Mouse (Mus musculus) limb, embryonic 13.5 days (tissue): ENCODE measurements around the gene Ghrhr. TPM values are rescaled to one million over a fixed set of nuclear protein-coding genes. Genes with fewer than 3 reads are reported as not detected.

Experiments
- ATAC-seq: fragments of 200-750 bp; cut with Nextera tagmentation; 2 replicates; pipeline ENCODE4 v1.8.0; 2017; ENCODE audit warnings: low read depth, moderate number of reproducible peaks, moderate TSS enrichment; ENCODE audit not compliant: low FRiP score
- H3K27ac ChIP-seq: fragments of 300-500 bp; sonication (generic); 2 replicates; pipeline ENCODE4 v1.5.1; 2015; ENCODE audit warnings: inconsistent platforms, mild to moderate bottlenecking, moderate library complexity
- H3K27me3 ChIP-seq: fragments of 300-500 bp; sonication (generic); 2 replicates; pipeline ENCODE4 v1.6.1; 2015; ENCODE audit warnings: mild to moderate bottlenecking, inconsistent platforms
- H3K36me3 ChIP-seq: fragments of 300-500 bp; sonication (generic); 2 replicates; pipeline ENCODE4 v1.6.1; 2015; ENCODE audit warnings: inconsistent platforms, mild to moderate bottlenecking, moderate library complexity
- H3K4me1 ChIP-seq: fragments of 300-500 bp; sonication (generic); 2 replicates; pipeline ENCODE4 v1.6.1; 2015; ENCODE audit warnings: inconsistent platforms
- H3K4me2 ChIP-seq: fragments of 300-500 bp; sonication (generic); replicated peaks from 2 replicates; pipeline ENCODE4 v1.6.1; 2015; ENCODE audit warnings: inconsistent platforms, mild to moderate bottlenecking, moderate library complexity
- H3K4me3 ChIP-seq: fragments of 300-500 bp; sonication (generic); 2 replicates; pipeline ENCODE4 v1.5.1; 2015; ENCODE audit warnings: moderate library complexity, mild to moderate bottlenecking, inconsistent platforms
- H3K9ac ChIP-seq: fragments of 300-500 bp; sonication (generic); 2 replicates; pipeline ENCODE4 v1.6.1; 2015; ENCODE audit warnings: mild to moderate bottlenecking, inconsistent platforms
- H3K9me3 ChIP-seq: fragments of 300-500 bp; sonication (generic); 2 replicates; pipeline ENCODE4 v1.6.1; 2016; ENCODE audit warnings: inconsistent platforms
- WGBS: fragments of 180-500 bp; shearing (Covaris S2); methylation state at CpG from one replicate; pipeline ENCODE4 v1.1.7; 2015; 5-methylcytosine and 5-hydroxymethylcytosine counted together
- polyA plus RNA-seq: library from polyadenylated mRNA; unstranded; fragments of >200 nt; fragmentation: Nextera tagmentation; extraction: Ambion mirVana; gene quantifications from 2 replicates; pipeline ENCODE4 v1.2.1, GENCODE M21; 2015

Ghrhr gene
- polyA plus RNA-seq, 1 experiment from 2014 or later, result not detected

GRCm38 (mm10) chr6:55354456-55355117 lies 21.5 kb upstream of the Ghrhr start:
- Histone ChIP-seq H3K36me3 (no peaks in the 10 kb centered on the region; the same call in 1 of the 2 replicates), H3K9me3 (peaks cover 8% of the 10 kb centered on the region), H3K4me3 (no peak overlapping the region), H3K9ac (no peak overlapping the region), H3K27me3 (no peaks in the 10 kb centered on the region), H3K27ac (no peak overlapping the region), H3K4me2 (no peak overlapping the region), H3K4me1 (no peaks in the 10 kb centered on the region)
- 72% methylated on average over 4 of the region's 4 CpGs for WGBS
- ATAC-seq, result no peak

- Histone ChIP-seq H3K27me3 (no peaks in the 10 kb centered on the region), H3K4me1 (no peaks in the 10 kb centered on the region), H3K36me3 (no peaks in the 10 kb centered on the region), H3K4me2 (no peak overlapping the region), H3K9me3 (no peaks in the 10 kb centered on the region), H3K9ac (no peak overlapping the region), H3K27ac (no peak overlapping the region), H3K4me3 (no peak overlapping the region)
- 73% methylated on average over 7 of the region's 7 CpGs for WGBS
- no peak for ATAC-seq
Measured at GRCm38 (mm10) chr6:55355575-55355974, 20.5 kb upstream of the Ghrhr start.

DNA sequence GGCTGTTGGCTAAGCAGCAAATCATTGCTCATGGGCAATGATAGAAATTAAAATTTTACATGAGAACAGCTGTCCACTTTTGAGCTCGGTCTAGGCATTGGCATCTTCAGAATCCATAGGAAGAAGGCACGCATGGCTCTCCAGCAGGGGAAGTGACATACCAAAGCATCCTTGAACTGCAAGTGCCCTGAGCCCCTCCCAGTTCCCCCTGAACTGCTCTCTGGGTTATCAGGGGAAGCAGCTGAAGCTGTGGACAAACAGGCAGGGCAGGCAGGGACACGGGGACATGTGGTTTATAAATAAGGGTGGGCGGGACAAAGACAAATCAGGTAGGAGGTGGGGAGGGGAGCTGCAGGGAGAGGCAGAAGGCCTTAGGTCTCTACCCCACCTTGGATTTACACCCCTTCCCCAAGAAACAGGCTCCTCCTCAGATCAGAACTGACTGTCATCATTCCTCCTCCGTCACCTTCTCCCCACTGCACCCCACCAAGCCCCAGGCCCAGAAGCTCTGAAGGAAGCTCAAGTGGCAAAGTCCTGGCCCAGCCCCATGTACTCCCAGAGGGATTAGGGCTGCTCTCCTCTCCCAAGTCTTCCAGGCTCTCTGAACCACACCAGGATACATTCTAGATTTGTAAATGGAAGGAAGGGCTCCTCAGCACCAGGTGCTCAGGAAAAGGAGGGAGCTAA lies 19.9 kb upstream of the Ghrhr start:
- no peak for ATAC-seq
- H3K4me2 ChIP-seq, result no peak overlapping the region

DNA sequence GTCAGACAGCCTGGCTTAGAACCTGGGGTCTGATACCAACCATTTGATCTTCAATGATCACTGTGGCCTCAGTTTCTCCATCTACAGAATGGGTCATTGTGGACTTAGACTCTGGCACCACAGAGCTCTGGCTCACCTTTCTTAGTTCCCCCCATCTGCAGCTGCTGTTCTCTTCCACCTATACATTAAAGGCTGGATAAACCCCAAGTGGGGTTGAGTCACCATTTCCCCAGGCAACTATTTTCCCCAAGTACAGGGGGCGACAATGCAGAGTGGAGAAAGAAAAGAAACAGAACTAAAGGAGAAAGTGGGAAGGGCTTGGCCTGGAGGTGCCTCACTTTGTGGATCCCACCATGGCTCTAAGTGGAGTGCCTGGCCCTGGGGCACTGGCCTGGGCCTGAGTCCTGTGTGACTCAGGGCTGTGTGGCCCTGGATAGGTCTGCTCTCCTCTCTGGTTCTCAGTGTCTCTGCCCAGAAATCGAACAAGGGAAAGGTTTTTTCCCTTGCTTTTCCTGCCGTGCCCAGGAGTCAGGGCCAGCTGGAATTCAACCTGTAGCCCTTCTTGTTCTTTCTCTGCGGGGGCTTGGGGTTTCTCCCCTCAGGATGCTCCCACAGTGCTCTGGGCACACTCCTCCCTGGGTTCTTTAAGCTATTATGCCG lies 19.0 kb upstream of the Ghrhr start:
- H3K4me2 ChIP-seq, result no peak overlapping the region
- no peaks in the 10 kb centered on the region for H3K4me1 ChIP-seq
- ATAC-seq, result no peak
- WGBS, result 78% methylated on average over 5 of the region's 5 CpGs
- no peak overlapping the region for H3K27ac ChIP-seq
- H3K27me3 ChIP-seq, result no peaks in the 10 kb centered on the region
- H3K9me3 ChIP-seq, result no peaks in the 10 kb centered on the region
- no peaks in the 10 kb centered on the region for H3K36me3 ChIP-seq
- no peak overlapping the region for H3K4me3 ChIP-seq
- H3K9ac ChIP-seq, result no peak overlapping the region

More for the DNA sequence above, 19.9 kb upstream of the Ghrhr start:
- Histone ChIP-seq H3K4me3 (no peak overlapping the region), H3K36me3 (no peaks in the 10 kb centered on the region), H3K27me3 (no peaks in the 10 kb centered on the region), H3K4me1 (no peaks in the 10 kb centered on the region), H3K9ac (no peak overlapping the region), H3K9me3 (no peaks in the 10 kb centered on the region), H3K27ac (no peak overlapping the region)
- 52% methylated on average over 5 of the region's 5 CpGs for WGBS

DNA sequence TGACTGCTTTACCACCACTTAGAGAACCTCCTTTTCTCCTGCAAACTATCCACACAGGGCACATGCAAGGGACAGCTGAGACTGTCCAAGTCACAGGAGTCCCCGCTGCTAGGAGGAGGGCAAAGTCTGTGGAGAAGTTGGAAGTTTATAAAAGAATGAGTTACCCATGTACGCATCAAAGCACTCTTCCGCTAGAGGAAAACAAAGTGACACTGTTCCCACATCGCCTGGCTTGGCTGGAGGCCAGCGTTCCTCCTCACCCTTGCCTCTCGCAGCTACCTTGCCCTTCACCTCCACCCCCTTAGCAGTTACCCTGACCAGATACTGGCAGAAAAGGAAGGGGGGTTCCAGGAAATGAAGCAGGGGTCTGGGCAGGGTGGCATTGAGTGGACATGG lies 18.5 kb upstream of the Ghrhr start:
- no peak for ATAC-seq
- no peak overlapping the region for H3K27ac ChIP-seq
- H3K27me3 ChIP-seq, result no peaks in the 10 kb centered on the region
- WGBS, result 63% methylated on average over 6 of the region's 6 CpGs
- no peak overlapping the region for H3K4me2 ChIP-seq
- no peaks in the 10 kb centered on the region for H3K4me1 ChIP-seq
- no peaks in the 10 kb centered on the region for H3K9me3 ChIP-seq
- H3K36me3 ChIP-seq, result no peaks in the 10 kb centered on the region
- no peak overlapping the region for H3K9ac ChIP-seq
- H3K4me3 ChIP-seq, result no peak overlapping the region

GRCm38 (mm10) chr6:55358731-55359143 lies 17.4 kb upstream of the Ghrhr start:
- no peak overlapping the region for H3K9ac ChIP-seq
- ATAC-seq, result 0 out of 2 replicates have a peak, but pooled peaks have one; percentile 20
- H3K27ac ChIP-seq, result no peak overlapping the region
- H3K4me1 ChIP-seq, result no peaks in the 10 kb centered on the region
- no peak overlapping the region for H3K4me2 ChIP-seq
- 28% methylated on average over 2 of the region's 2 CpGs for WGBS
- no peaks in the 10 kb centered on the region for H3K9me3 ChIP-seq
- H3K27me3 ChIP-seq, result no peaks in the 10 kb centered on the region
- no peaks in the 10 kb centered on the region for H3K36me3 ChIP-seq
- no peak overlapping the region for H3K4me3 ChIP-seq

- no peak for ATAC-seq
- no peaks in the 10 kb centered on the region for H3K4me1 ChIP-seq
- no peaks in the 10 kb centered on the region for H3K9me3 ChIP-seq
- 96% methylated on average over 1 of the region's 1 CpGs for WGBS
- no peaks in the 10 kb centered on the region for H3K36me3 ChIP-seq
- no peak overlapping the region for H3K9ac ChIP-seq
- no peak overlapping the region for H3K4me3 ChIP-seq
- H3K27ac ChIP-seq, result no peak overlapping the region
- H3K27me3 ChIP-seq, result no peaks in the 10 kb centered on the region
- H3K4me2 ChIP-seq, result no peak overlapping the region
Measured at GRCm38 (mm10) chr6:55362663-55363062, 13.4 kb upstream of the Ghrhr start.

- H3K27ac ChIP-seq, result no peak overlapping the region
- no peaks in the 10 kb centered on the region for H3K36me3 ChIP-seq
- H3K4me1 ChIP-seq, result no peaks in the 10 kb centered on the region
- no peaks in the 10 kb centered on the region for H3K27me3 ChIP-seq
- no peak overlapping the region for H3K9ac ChIP-seq
- no peaks in the 10 kb centered on the region for H3K9me3 ChIP-seq
- no peak overlapping the region for H3K4me3 ChIP-seq
- no peak for ATAC-seq
- no peak overlapping the region for H3K4me2 ChIP-seq
Measured at GRCm38 (mm10) chr6:55367126-55367525, 9.0 kb upstream of the Ghrhr start.

DNA sequence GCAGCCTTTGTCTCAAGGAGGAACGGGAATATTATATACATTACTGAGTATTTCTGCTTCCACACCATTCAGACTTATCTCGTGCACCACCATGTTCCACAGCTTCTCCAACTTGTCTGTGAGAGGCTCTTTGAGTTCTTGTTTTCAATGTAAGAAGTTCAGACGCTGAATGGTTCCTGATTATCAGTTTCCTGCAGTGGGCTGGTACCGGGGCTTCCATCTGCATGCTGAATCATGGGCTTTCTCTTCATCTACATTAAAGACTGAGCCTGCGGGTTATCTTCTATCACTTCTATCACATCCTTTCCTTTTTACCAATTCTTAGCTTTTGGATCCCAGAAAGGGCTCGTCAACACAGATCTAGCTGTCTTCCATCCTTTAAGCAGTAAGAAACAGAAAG lies 5.3 kb upstream of the Ghrhr start:
- no peak overlapping the region for H3K4me3 ChIP-seq
- H3K9ac ChIP-seq, result no peak overlapping the region
- H3K4me1 ChIP-seq, result peaks cover 11% of the 10 kb centered on the region; the same call in 1 of the 2 replicates
- no peak overlapping the region for H3K27ac ChIP-seq
- WGBS, result 87% methylated on average over 6 of the region's 6 CpGs
- H3K27me3 ChIP-seq, result no peaks in the 10 kb centered on the region
- no peak for ATAC-seq
- no peaks in the 10 kb centered on the region for H3K36me3 ChIP-seq
- H3K4me2 ChIP-seq, result no peak overlapping the region
- H3K9me3 ChIP-seq, result no peaks in the 10 kb centered on the region

DNA sequence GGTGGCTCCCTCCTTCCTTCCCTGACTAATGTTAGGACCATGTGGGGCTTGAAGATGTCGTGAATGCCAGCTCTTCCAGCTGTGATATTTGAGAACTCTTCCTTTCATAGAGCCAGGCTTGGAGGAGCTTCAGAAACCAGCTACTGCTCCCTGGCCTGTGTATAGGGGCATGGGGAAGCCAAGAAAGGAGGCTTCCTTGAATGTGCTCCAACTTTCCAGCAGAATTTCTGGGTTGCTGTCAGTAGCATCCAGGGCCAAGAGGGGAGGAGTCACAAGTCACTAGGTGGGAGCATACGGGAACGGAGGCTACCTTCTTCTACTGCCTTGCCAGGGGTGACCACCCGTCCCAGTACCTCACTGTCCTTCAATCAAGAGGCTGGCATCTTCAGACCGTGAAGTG lies 416 bp downstream of the Ghrhr start:
- no peaks in the 10 kb centered on the region for H3K36me3 ChIP-seq

GRCm38 (mm10) chr6:55377461-55377860 lies 1.4 kb downstream of the Ghrhr start:
- H3K4me3 ChIP-seq, result no peak overlapping the region
- peaks cover 11% of the 10 kb centered on the region; the same call in 1 of the 2 replicates for H3K4me1 ChIP-seq
- H3K9me3 ChIP-seq, result no peaks in the 10 kb centered on the region
- H3K4me2 ChIP-seq, result no peak overlapping the region
- no peak for ATAC-seq
- H3K9ac ChIP-seq, result no peak overlapping the region
- H3K27ac ChIP-seq, result no peak overlapping the region
- H3K36me3 ChIP-seq, result no peaks in the 10 kb centered on the region
- no peaks in the 10 kb centered on the region for H3K27me3 ChIP-seq
- 88% methylated on average over 4 of the region's 4 CpGs for WGBS

More for the DNA sequence above, 416 bp downstream of the Ghrhr start:
- no peak overlapping the region for H3K4me3 ChIP-seq
- 75% methylated on average over 5 of the region's 5 CpGs for WGBS
- H3K4me1 ChIP-seq, result peaks cover 11% of the 10 kb centered on the region; the same call in 1 of the 2 replicates
- H3K9ac ChIP-seq, result no peak overlapping the region
- no peaks in the 10 kb centered on the region for H3K9me3 ChIP-seq
- H3K27me3 ChIP-seq, result no peaks in the 10 kb centered on the region
- no peak overlapping the region for H3K4me2 ChIP-seq
- ATAC-seq, result no peak
- no peak overlapping the region for H3K27ac ChIP-seq

- no peaks in the 10 kb centered on the region for H3K9me3 ChIP-seq
- no peak overlapping the region for H3K27ac ChIP-seq
- H3K4me3 ChIP-seq, result no peak overlapping the region
- peaks cover 7% of the 10 kb centered on the region; the same call in 1 of the 2 replicates for H3K4me1 ChIP-seq
- H3K27me3 ChIP-seq, result no peaks in the 10 kb centered on the region
- H3K36me3 ChIP-seq, result no peaks in the 10 kb centered on the region
- no peak overlapping the region for H3K9ac ChIP-seq
- no peak overlapping the region for H3K4me2 ChIP-seq
- no peak for ATAC-seq
- WGBS, result 36% methylated on average over 3 of the region's 3 CpGs
Measured at GRCm38 (mm10) chr6:55379641-55380335, 3.7 kb downstream of the Ghrhr start.
